Mouse (Mus musculus) intestine, postnatal 0 days (tissue): Measurements from ENCODE around the gene Acpp. TPM values are rescaled to one million over a fixed set of nuclear protein-coding genes. Genes with fewer than 3 reads are reported as not detected.
A peak's percentile ranks its signal among the peaks of the same experiment; 100 is the strongest.

Source experiments
- ATAC-seq: fragments of 200-750 bp; cut with Nextera tagmentation; 2 replicates; pipeline ENCODE4 v1.8.0; 2017; ENCODE audit warnings: mild to moderate bottlenecking, moderate TSS enrichment, moderate library complexity
- H3K27ac ChIP-seq: fragments of 300-500 bp; sonication (generic); 2 replicates; pipeline ENCODE4 v1.5.1; 2014; ENCODE audit warnings: mild to moderate bottlenecking, low read depth, low read length, moderate library complexity
- H3K27me3 ChIP-seq: fragments of 300-500 bp; sonication (generic); replicated peaks from 2 replicates; pipeline ENCODE4 v1.6.1; 2014; ENCODE audit warnings: low read length, mixed read lengths; ENCODE audit not compliant: control insufficient read depth, insufficient read depth
- H3K36me3 ChIP-seq: fragments of 300-500 bp; sonication (generic); 2 replicates; pipeline ENCODE4 v1.6.1; 2014; ENCODE audit warnings: mild to moderate bottlenecking, moderate library complexity; ENCODE audit not compliant: control insufficient read depth, insufficient read depth
- H3K4me1 ChIP-seq: fragments of 300-500 bp; sonication (generic); replicated peaks from 2 replicates; pipeline ENCODE4 v1.6.1; 2014; ENCODE audit warnings: antibody characterized with exemption, low read length, mixed read lengths; ENCODE audit not compliant: control insufficient read depth, insufficient read depth
- H3K4me2 ChIP-seq: fragments of 300-500 bp; sonication (generic); replicated peaks from 2 replicates; pipeline ENCODE4 v1.6.1; 2014; ENCODE audit warnings: low read depth, mild to moderate bottlenecking, moderate library complexity
- H3K4me3 ChIP-seq: fragments of 300-500 bp; sonication (generic); 2 replicates; pipeline ENCODE4 v1.5.1; 2014; ENCODE audit warnings: low read depth, low read length
- H3K9ac ChIP-seq: fragments of 300-500 bp; sonication (generic); 2 replicates; pipeline ENCODE4 v1.6.1; 2014; ENCODE audit warnings: mild to moderate bottlenecking, low read depth, low read length
- H3K9me3 ChIP-seq: fragments of 300-500 bp; sonication (generic); 2 replicates; pipeline ENCODE4 v1.6.1; 2016; ENCODE audit warnings: mixed run types; ENCODE audit not compliant: control insufficient read depth
- CTCF ChIP-seq: sonication (generic); IDR thresholded peaks from 2 replicates; pipeline ENCODE4 v1.5.1; 2016; ENCODE audit warnings: low read depth, mild to moderate bottlenecking, control low read depth, antibody characterized with exemption, moderate library complexity
- WGBS: fragments of 180-500 bp; shearing (Covaris S2); extraction: QIAGEN DNeasy Blood & Tissue Kit; methylation state at CpG from one replicate; pipeline ENCODE4 v1.1.7; 2014; 5-methylcytosine and 5-hydroxymethylcytosine counted together
- polyA plus RNA-seq: library from polyadenylated mRNA; unstranded; fragments of >200 nt; fragmentation: Nextera tagmentation; extraction: Ambion mirVana; gene quantifications from 2 replicates; pipeline ENCODE4 v1.2.1, GENCODE M21; 2015

Gene Acpp
- polyA plus RNA-seq, 1 experiment from 2014 or later, result 3.6 TPM

GRCm38 (mm10) chr9:104338489-104339427, 1.2 kb upstream of the Acpp start:
- WGBS, result 80% methylated on average over 18 of the region's 18 CpGs
- H3K4me3 ChIP-seq, result no peak overlapping the region

DNA sequence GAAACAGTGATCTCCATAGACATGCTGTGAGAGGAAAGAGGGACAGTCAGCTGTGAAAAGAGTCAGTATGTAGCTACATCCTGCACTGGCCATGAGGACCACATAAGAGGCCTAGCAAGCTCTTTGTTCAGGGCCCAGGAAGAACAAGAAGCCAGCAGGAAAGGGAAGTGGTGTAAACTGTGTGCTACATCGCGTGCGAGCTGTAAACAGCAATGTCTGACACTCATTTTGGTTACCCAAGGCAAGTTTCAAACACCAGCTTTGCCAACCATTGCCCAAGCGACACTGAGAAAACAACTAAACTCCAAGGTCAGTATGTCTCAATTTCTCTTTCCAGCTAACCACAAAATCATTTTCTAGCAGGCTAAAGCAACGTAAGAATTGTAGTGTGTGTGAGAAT, 6.2 kb downstream of the Acpp start:
- no peak for ATAC-seq
- H3K4me2 ChIP-seq, result no peak overlapping the region
- H3K4me3 ChIP-seq, result no peak overlapping the region
- WGBS, result 82% methylated on average over 5 of the region's 5 CpGs
- no peak overlapping the region for H3K9ac ChIP-seq
- H3K9me3 ChIP-seq, result no peaks in the 10 kb centered on the region
- TF ChIP-seq CTCF, result no peak
- H3K27ac ChIP-seq, result no peak overlapping the region
- no peaks in the 10 kb centered on the region for H3K36me3 ChIP-seq
- H3K4me1 ChIP-seq, result no peaks in the 10 kb centered on the region
- H3K27me3 ChIP-seq, result no peaks in the 10 kb centered on the region

More at GRCm38 (mm10) chr9:104338489-104339427, 1.2 kb upstream of the Acpp start:
- Histone ChIP-seq H3K4me1 (no peaks in the 10 kb centered on the region), H3K9me3 (no peaks in the 10 kb centered on the region), H3K4me2 (no peak overlapping the region), H3K36me3 (no peaks in the 10 kb centered on the region), H3K27me3 (no peaks in the 10 kb centered on the region), H3K27ac (no peak overlapping the region), H3K9ac (no peak overlapping the region)
- no peak for TF ChIP-seq CTCF
- peak; percentile 3; the same call in 1 of the 2 replicates for ATAC-seq

GRCm38 (mm10) chr9:104328655-104329054, 8.9 kb downstream of the Acpp start:
- WGBS, result 57% methylated on average over 4 of the region's 4 CpGs
- ATAC-seq, result no peak
- Histone ChIP-seq H3K9ac (no peak overlapping the region), H3K4me2 (no peak overlapping the region), H3K4me1 (no peaks in the 10 kb centered on the region), H3K36me3 (no peaks in the 10 kb centered on the region; the same call in 1 of the 2 replicates), H3K27me3 (no peaks in the 10 kb centered on the region), H3K4me3 (no peak overlapping the region), H3K9me3 (no peaks in the 10 kb centered on the region), H3K27ac (no peak overlapping the region)
- no peak for TF ChIP-seq CTCF

DNA sequence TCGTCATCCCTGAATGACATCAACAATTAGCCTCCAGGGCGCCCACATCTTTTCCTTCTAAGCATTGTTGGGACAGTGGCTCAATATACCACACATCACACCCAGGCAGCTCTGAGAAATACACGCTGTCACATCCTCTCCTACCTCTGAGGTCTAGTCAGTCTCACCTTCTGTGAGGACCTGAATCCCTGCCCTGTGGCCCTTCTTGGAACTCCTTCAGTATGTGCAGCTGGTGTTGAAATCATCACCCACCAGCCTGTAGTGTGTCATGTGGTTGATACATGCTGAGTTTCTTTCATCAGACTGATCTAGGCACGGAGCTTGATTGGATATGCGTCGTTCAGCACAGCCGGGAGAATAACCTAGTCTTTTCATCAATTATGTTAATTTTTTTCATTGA, 16.0 kb downstream of the Acpp start:
- TF ChIP-seq CTCF, result no peak
- no peaks in the 10 kb centered on the region; the same call in 1 of the 2 replicates for H3K36me3 ChIP-seq
- H3K9me3 ChIP-seq, result no peaks in the 10 kb centered on the region
- no peak overlapping the region for H3K27ac ChIP-seq
- ATAC-seq, result no peak
- H3K27me3 ChIP-seq, result no peaks in the 10 kb centered on the region
- 72% methylated on average over 7 of the region's 7 CpGs for WGBS
- H3K4me1 ChIP-seq, result no peaks in the 10 kb centered on the region
- no peak overlapping the region for H3K9ac ChIP-seq
- H3K4me3 ChIP-seq, result no peak overlapping the region
- no peak overlapping the region for H3K4me2 ChIP-seq

GRCm38 (mm10) chr9:104316351-104316750, 21.2 kb downstream of the Acpp start:
- TF ChIP-seq CTCF, result no peak
- H3K4me1 ChIP-seq, result no peaks in the 10 kb centered on the region

DNA sequence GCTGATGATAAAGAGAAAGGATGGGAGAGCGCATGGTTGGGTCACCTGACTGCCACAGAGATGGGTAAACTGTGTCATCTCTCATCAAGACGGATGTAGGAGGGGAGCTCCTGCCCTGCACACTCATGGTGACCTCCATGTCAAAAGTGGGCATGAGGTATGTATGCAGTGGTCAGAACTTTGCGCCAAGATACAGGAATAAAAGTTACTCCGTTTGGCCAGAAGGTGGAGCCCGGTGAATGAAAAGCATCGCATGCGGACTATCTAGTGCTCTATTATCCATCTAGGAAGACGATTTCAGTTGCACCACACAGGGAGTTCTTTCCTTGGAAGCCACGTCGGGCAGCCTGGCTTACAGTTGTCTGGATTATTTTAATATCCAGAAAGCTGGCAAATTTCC, 22.0 kb downstream of the Acpp start:
- no peak overlapping the region for H3K4me3 ChIP-seq
- no peak overlapping the region for H3K9ac ChIP-seq
- peak; percentile 28; the same call in 1 of the 2 replicates for ATAC-seq
- H3K4me1 ChIP-seq, result no peaks in the 10 kb centered on the region
- no peak overlapping the region for H3K4me2 ChIP-seq
- 12% methylated on average over 10 of the region's 10 CpGs for WGBS
- TF ChIP-seq CTCF, result peak; percentile 85
- no peaks in the 10 kb centered on the region for H3K27me3 ChIP-seq
- H3K36me3 ChIP-seq, result no peaks in the 10 kb centered on the region; the same call in 1 of the 2 replicates
- no peaks in the 10 kb centered on the region for H3K9me3 ChIP-seq
- H3K27ac ChIP-seq, result no peak overlapping the region

More at GRCm38 (mm10) chr9:104316351-104316750, 21.2 kb downstream of the Acpp start:
- Histone ChIP-seq H3K9me3 (no peaks in the 10 kb centered on the region), H3K36me3 (no peaks in the 10 kb centered on the region; the same call in 1 of the 2 replicates), H3K27ac (no peak overlapping the region), H3K9ac (no peak overlapping the region), H3K4me2 (no peak overlapping the region), H3K4me3 (no peak overlapping the region), H3K27me3 (no peaks in the 10 kb centered on the region)
- no peak for ATAC-seq
- 90% methylated on average over 11 of the region's 11 CpGs for WGBS
